In the genomic region with DNA sequence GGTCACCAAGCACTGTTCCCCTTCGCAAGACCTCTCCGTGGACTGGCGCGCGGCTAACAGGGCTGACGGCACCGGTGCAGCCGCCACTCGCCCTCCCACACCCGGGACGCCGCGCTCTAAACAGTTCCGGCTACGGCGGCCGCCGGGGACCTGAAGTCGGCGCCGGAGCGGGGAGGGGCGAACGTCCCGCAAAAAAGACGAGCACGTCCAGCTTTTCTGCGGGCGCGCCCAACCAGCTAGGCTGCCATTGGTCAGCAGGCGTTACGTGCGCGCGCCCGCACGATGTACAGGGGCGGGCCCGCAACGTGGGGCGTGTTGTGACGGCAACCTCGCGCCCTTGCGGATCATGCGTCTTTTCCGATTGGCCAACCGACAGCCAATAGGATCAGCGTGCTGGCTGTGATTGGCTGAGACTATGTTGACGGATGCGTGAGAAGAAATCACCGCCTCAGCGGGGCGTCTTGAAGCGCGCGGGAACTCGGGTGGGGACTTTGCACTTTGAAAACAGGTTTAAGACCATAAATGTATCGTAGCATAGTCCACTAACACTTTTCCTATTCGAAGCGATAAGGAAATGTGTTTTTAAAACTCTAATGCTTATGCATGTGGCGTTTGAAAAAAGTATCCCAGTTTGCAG, we compare ENCODE assay signal across 8 mouse cellular contexts. TPM values are rescaled to one million over a fixed set of nuclear protein-coding genes. Genes with fewer than 3 reads are reported as not detected.
DNase-seq lines count a peak whose midpoint lies in the region; ATAC-seq and TF ChIP-seq lines count a peak whose summit lies in the region.

A gene (minus strand): TSS at position 134 of the 637 bp plus-strand sequence.
A gene (plus strand): TSS at position 431 of the 637 bp plus-strand sequence.

- no peaks in the 10 kb centered on the region for H3K9me3 ChIP-seq in erythroblast, embryonic 14.5 days (ENCODE audit: control insufficient read depth, low read length)
- H3K9me3 ChIP-seq in heart, embryonic 11.5 days (replicated peaks; ENCODE audit: control insufficient read depth, low read length), result no peaks in the 10 kb centered on the region
- no peaks in the 10 kb centered on the region for H3K9me3 ChIP-seq in kidney, embryonic 16.5 days (ENCODE audit: low read length)

- peak within 1 kb of the TSS; percentile 89 for H3K4me3 ChIP-seq in C2C12 (ENCODE audit: insufficient read depth, poor library complexity, severe bottlenecking)
- peak within 1 kb of the TSS; percentile 90 for H3K4me3 ChIP-seq in erythroblast, embryonic 14.5 days (replicated peaks)
- peak within 1 kb of the TSS; percentile 62 for H3K4me3 ChIP-seq in heart, embryonic 11.5 days (ENCODE audit: low read depth, low read length)
- peak within 1 kb of the TSS; percentile 100 for H3K4me3 ChIP-seq in kidney, embryonic 16.5 days (ENCODE audit: low read length)
- peak within 1 kb of the TSS; percentile 64 for H3K4me3 ChIP-seq in liver, adult 2 months (ENCODE audit: insufficient read depth, low read depth, low read length)
- peak within 1 kb of the TSS; percentile 82 for H3K4me3 ChIP-seq in myocyte

- peaks cover 53% of the 10 kb centered on the region for H3K79me2 ChIP-seq in C2C12 (ENCODE audit: control insufficient read depth, insufficient read depth)
- peaks cover 22% of the 10 kb centered on the region for H3K79me2 ChIP-seq in liver, adult 2 months (ENCODE audit: control insufficient read depth, insufficient read depth, low read length)
- H3K79me2 ChIP-seq in myocyte (ENCODE audit: control insufficient read depth, insufficient read depth), result peaks cover 44% of the 10 kb centered on the region

- under 1% methylated on average over 62 of the region's 62 CpGs for WGBS in heart, embryonic 11.5 days (ENCODE audit: insufficient replicate concordance)
- WGBS in kidney, embryonic 16.5 days, result under 1% methylated on average over 62 of the region's 62 CpGs
- WGBS in liver, adult 2 months, result under 1% methylated on average over 62 of the region's 62 CpGs

- H3K36me3 ChIP-seq in C2C12 (ENCODE audit: control insufficient read depth, insufficient read depth) (peaks cover 20% of the 10 kb centered on the region), myocyte (ENCODE audit: control insufficient read depth, insufficient read depth) (no peaks in the 10 kb centered on the region)
- peaks cover 47% of the 10 kb centered on the region for H3K36me3 ChIP-seq in erythroblast, embryonic 14.5 days (ENCODE audit: control insufficient read depth)
- H3K36me3 ChIP-seq in heart, embryonic 11.5 days (ENCODE audit: control insufficient read depth, insufficient read depth, low read length), result peaks cover 14% of the 10 kb centered on the region; the same call in 1 of the 2 replicates
- peaks cover 16% of the 10 kb centered on the region; the same call in 1 of the 2 replicates for H3K36me3 ChIP-seq in kidney, embryonic 16.5 days (ENCODE audit: insufficient read depth, low read length)
- peaks cover 4% of the 10 kb centered on the region; the same call in 1 of the 2 replicates for H3K36me3 ChIP-seq in liver, adult 2 months (ENCODE audit: control insufficient read depth, insufficient read depth, low read length)
- H3K36me3 ChIP-seq in splenic B cell, adult 2 months (ENCODE audit: control insufficient read depth, insufficient read depth, low read length, poor library complexity, severe bottlenecking), result no peaks in the 10 kb centered on the region

- no peak for TF ChIP-seq CTCF in C2C12 (IDR thresholded peaks at IDR 0.05; ENCODE audit: control insufficient read depth, insufficient read depth, insufficient read length)
- no peak for TF ChIP-seq CTCF in brain, embryonic 14.5 days (IDR thresholded peaks at IDR 0.05; ENCODE audit: borderline replicate concordance, extremely low read depth, insufficient read depth, insufficient read length)
- TF ChIP-seq CTCF in liver, adult 2 months (IDR thresholded peaks at IDR 0.05; ENCODE audit: low read depth, low read length), result no peak

- peak within 1 kb of the TSS; percentile 88 for H3K27ac ChIP-seq in heart, embryonic 11.5 days (ENCODE audit: low read depth, low read length)
- H3K27ac ChIP-seq in kidney, embryonic 16.5 days (ENCODE audit: low read length), result peak within 1 kb of the TSS; percentile 91
- peak within 1 kb of the TSS; percentile 62 for H3K27ac ChIP-seq in liver, adult 2 months (replicated peaks; ENCODE audit: insufficient read depth, low read depth, low read length)

- peak; percentile 100 for DNase-seq in brain, embryonic 14.5 days (ENCODE audit: low read depth)
- peak; percentile 96 for DNase-seq in liver, adult 2 months (ENCODE audit: extremely low read depth, low read depth, low spot score)
- DNase-seq in splenic B cell, adult 2 months (ENCODE audit: low read depth, low spot score), result peak; percentile 99

- peaks cover 38% of the 10 kb centered on the region for H3K79me3 ChIP-seq in C2C12 (ENCODE audit: low read depth)

- peak within 1 kb of the TSS; percentile 91 for H3K4me2 ChIP-seq in heart, embryonic 11.5 days
- H3K4me2 ChIP-seq in kidney, embryonic 16.5 days (replicated peaks; ENCODE audit: low read depth, low read length), result peak within 1 kb of the TSS; percentile 87
- H3K4me2 ChIP-seq in myocyte (ENCODE audit: low read depth), result peak within 1 kb of the TSS; percentile 93

- H3K9ac ChIP-seq in heart, embryonic 11.5 days (ENCODE audit: low read depth, low read length), result peak within 1 kb of the TSS; percentile 90
- H3K9ac ChIP-seq in kidney, embryonic 16.5 days (replicated peaks; ENCODE audit: low read length), result peak within 1 kb of the TSS; percentile 95
- H3K9ac ChIP-seq in liver, adult 2 months (ENCODE audit: low read depth, low read length), result peak within 1 kb of the TSS; percentile 76

- H3ac ChIP-seq in C2C12 (ENCODE audit: control insufficient read depth, insufficient read length, low read depth) (peak within 1 kb of the TSS; percentile 67), myocyte (ENCODE audit: control insufficient read depth, insufficient read length) (peak within 1 kb of the TSS; percentile 67)

- H3K27me3 ChIP-seq in C2C12 (ENCODE audit: control insufficient read depth, insufficient read depth, insufficient read length), result no peaks in the 10 kb centered on the region
- H3K27me3 ChIP-seq in erythroblast, embryonic 14.5 days (ENCODE audit: control insufficient read depth), result no peaks in the 10 kb centered on the region
- H3K27me3 ChIP-seq in heart, embryonic 11.5 days (ENCODE audit: control insufficient read depth, insufficient read depth, low read length), result no peaks in the 10 kb centered on the region
- H3K27me3 ChIP-seq in kidney, embryonic 16.5 days (ENCODE audit: insufficient read depth, low read length), result no peaks in the 10 kb centered on the region
- no peaks in the 10 kb centered on the region for H3K27me3 ChIP-seq in liver, adult 2 months (ENCODE audit: control insufficient read depth, insufficient read depth, low read length)
- H3K27me3 ChIP-seq in myocyte (ENCODE audit: control insufficient read depth, insufficient read depth, insufficient read length), result no peaks in the 10 kb centered on the region
- no peaks in the 10 kb centered on the region for H3K27me3 ChIP-seq in splenic B cell, adult 2 months (ENCODE audit: control insufficient read depth, insufficient read depth, low read length, poor library complexity, severe bottlenecking)

- TF ChIP-seq POLR2A in brain, embryonic 14.5 days (IDR thresholded peaks at IDR 0.05; ENCODE audit: borderline replicate concordance, extremely low read depth, insufficient read depth, insufficient read length, poor library complexity, severe bottlenecking), result peak; percentile 77
- peak; percentile 61; the same call in 1 of the 2 replicates for TF ChIP-seq POLR2A in liver, adult 2 months (IDR thresholded peaks at IDR 0.05; ENCODE audit: extremely low read depth, insufficient read depth, low read length)
- TF ChIP-seq POLR2A in myocyte (IDR thresholded peaks at IDR 0.05; ENCODE audit: insufficient read length, low read depth), result peak; percentile 84

- H3K4me1 ChIP-seq in erythroblast, embryonic 14.5 days (ENCODE audit: control insufficient read depth), result peaks cover 51% of the 10 kb centered on the region
- H3K4me1 ChIP-seq in heart, embryonic 11.5 days (ENCODE audit: control insufficient read depth, insufficient read depth, low read length), result peaks cover 8% of the 10 kb centered on the region; the same call in 1 of the 2 replicates
- peaks cover 19% of the 10 kb centered on the region for H3K4me1 ChIP-seq in kidney, embryonic 16.5 days (ENCODE audit: insufficient read depth, low read length)
- H3K4me1 ChIP-seq in liver, adult 2 months (ENCODE audit: control insufficient read depth, insufficient read depth, low read length), result peaks cover 1% of the 10 kb centered on the region; the same call in 1 of the 2 replicates

- peak; percentile 98 for ATAC-seq in heart, embryonic 11.5 days (replicated peaks; ENCODE audit: insufficient number of reproducible peaks, low FRiP score, low TSS enrichment)
- ATAC-seq in kidney, embryonic 16.5 days (ENCODE audit: low FRiP score, low TSS enrichment), result peak; percentile 99

TF ChIP-seq in C2C12, 6 proteins besides CTCF, POLR2A, EP300 and RAD21:
- TF ChIP-seq MAX (IDR thresholded peaks at IDR 0.05), result peak; percentile 81
- TF ChIP-seq FOSL1 (IDR thresholded peaks at IDR 0.05; ENCODE audit: insufficient read depth, low read length, poor library complexity, severe bottlenecking), result no peak
- TF ChIP-seq MYOG (IDR thresholded peaks at IDR 0.05; ENCODE audit: control insufficient read depth, extremely low read depth, insufficient read length), result no peak

TF ChIP-seq in myocyte, 11 proteins besides CTCF, POLR2A, EP300 and RAD21 (continues in another document):
- no peak for TF ChIP-seq USF1 (IDR thresholded peaks at IDR 0.05; ENCODE audit: low read depth)
- TF ChIP-seq MYOD1 (IDR thresholded peaks at IDR 0.05; ENCODE audit: control insufficient read depth in 1 of 3, insufficient read length in 2 of 3, low read depth in 2 of 3), result peak in 1 of 3 experiments; percentile 23
- TF ChIP-seq REST (IDR thresholded peaks at IDR 0.05; ENCODE audit: insufficient read depth, insufficient read length), result no peak

RNA-seq across cellular contexts. Expression of the first gene that starts in this region (rescaled TPM):
- polyA plus RNA-seq in C2C12 (2012; fragmentation: generic; extraction: Trizol), result 4.3 TPM
- 31.4 and 31.9 TPM in 2 replicates for polyA plus RNA-seq in brain, embryonic 14.5 days (2012; rRNA removed)
- polyA plus RNA-seq in erythroblast, embryonic 14.5 days (2012), result 1.1 and 1.5 TPM in 2 replicates
- polyA plus RNA-seq in heart, embryonic 11.5 days (2014; fragmentation: Nextera tagmentation; extraction: Ambion mirVana), result 6.8 and 8.9 TPM in 2 replicates
- 5.4 and 6.6 TPM in 2 replicates for polyA plus RNA-seq in kidney, embryonic 16.5 days (2015; fragmentation: Nextera tagmentation; extraction: Ambion mirVana)
- 2.7 and 2.9 TPM in 2 replicates for total RNA-seq in liver, adult 2 months (2014; rRNA removed)
- polyA plus RNA-seq in liver, adult 2 months (2012; rRNA removed), result 4.2 and 6.5 TPM in 2 replicates
- polyA plus RNA-seq in myocyte (2012; fragmentation: generic; extraction: Trizol), result 3.5 TPM

RNA-seq across cellular contexts. Expression of the second gene that starts in this region (rescaled TPM):
- 7.5 TPM for polyA plus RNA-seq in C2C12 (2012; fragmentation: generic; extraction: Trizol)
- polyA plus RNA-seq in brain, embryonic 14.5 days (2012; rRNA removed), result 22.9 and 23.9 TPM in 2 replicates
- polyA plus RNA-seq in erythroblast, embryonic 14.5 days (2012), result 0.97 and 1.0 TPM in 2 replicates
- polyA plus RNA-seq in heart, embryonic 11.5 days (2014; fragmentation: Nextera tagmentation; extraction: Ambion mirVana), result 17.4 and 17.9 TPM in 2 replicates
- 24.9 and 25.5 TPM in 2 replicates for polyA plus RNA-seq in kidney, embryonic 16.5 days (2015; fragmentation: Nextera tagmentation; extraction: Ambion mirVana)
- total RNA-seq in liver, adult 2 months (2014; rRNA removed), result 4.6 and 5.4 TPM in 2 replicates
- polyA plus RNA-seq in liver, adult 2 months (2012; rRNA removed), result 3.4 and 3.6 TPM in 2 replicates
- 8.9 TPM for polyA plus RNA-seq in myocyte (2012; fragmentation: generic; extraction: Trizol)

Comparison
In these comparisons a context has a peak if more than half of its experiments do, and no peak if none do; other contexts are left out.
1. Peak in every context shown above with its lines: DNase-seq, ATAC-seq, H3K4me3 ChIP-seq and H3K27ac ChIP-seq.